Mouse (Mus musculus) hindbrain, embryonic 16.5 days (tissue): ENCODE data around the gene Hils1. TPM values are rescaled to one million over a fixed set of nuclear protein-coding genes. Genes with fewer than 3 reads are reported as not detected.

ENCODE experiments used
- ATAC-seq: fragments of 200-750 bp; cut with Nextera tagmentation; 2 replicates; pipeline ENCODE4 v1.8.0; 2017; ENCODE audit warnings: moderate TSS enrichment, moderate library complexity
- H3K27ac ChIP-seq: fragments of 300-500 bp; sonication (generic); 2 replicates; pipeline ENCODE4 v1.5.1; 2014; ENCODE audit warnings: low read depth, mild to moderate bottlenecking, control low read depth, low read length, moderate library complexity
- H3K27me3 ChIP-seq: fragments of 300-500 bp; sonication (generic); replicated peaks from 2 replicates; pipeline ENCODE4 v1.6.1; 2014; ENCODE audit warnings: low read length; ENCODE audit not compliant: control insufficient read depth, insufficient read depth
- H3K36me3 ChIP-seq: fragments of 300-500 bp; sonication (generic); 2 replicates; pipeline ENCODE4 v1.6.1; 2014; ENCODE audit warnings: mild to moderate bottlenecking, low read length, moderate library complexity, mixed read lengths; ENCODE audit not compliant: control insufficient read depth, insufficient read depth
- H3K4me1 ChIP-seq: fragments of 300-500 bp; sonication (generic); 2 replicates; pipeline ENCODE4 v1.6.1; 2014; ENCODE audit warnings: low read depth, low read length; ENCODE audit not compliant: control insufficient read depth, insufficient read depth
- H3K4me2 ChIP-seq: fragments of 300-500 bp; sonication (generic); 2 replicates; pipeline ENCODE4 v1.6.1; 2014; ENCODE audit warnings: mild to moderate bottlenecking, low read length, control low read depth, moderate library complexity
- H3K4me3 ChIP-seq: fragments of 300-500 bp; sonication (generic); 2 replicates; pipeline ENCODE4 v1.5.1; 2014; ENCODE audit warnings: mild to moderate bottlenecking, low read length, control low read depth, moderate library complexity
- H3K9ac ChIP-seq: fragments of 300-500 bp; sonication (generic); 2 replicates; pipeline ENCODE4 v1.6.1; 2014; ENCODE audit warnings: low read depth, mild to moderate bottlenecking, control low read depth, low read length, moderate library complexity
- H3K9me3 ChIP-seq: fragments of 300-500 bp; sonication (generic); 2 replicates; pipeline ENCODE4 v1.6.1; 2014; ENCODE audit warnings: mild to moderate bottlenecking, low read length, moderate library complexity; ENCODE audit not compliant: control insufficient read depth
- WGBS: fragments of 180-500 bp; shearing (Covaris S2); extraction: QIAGEN DNeasy Blood & Tissue Kit; methylation state at CpG from one replicate; pipeline ENCODE4 v1.1.7; 2014; 5-methylcytosine and 5-hydroxymethylcytosine counted together
- polyA plus RNA-seq: library from polyadenylated mRNA; unstranded; fragments of >200 nt; fragmentation: Nextera tagmentation; extraction: Ambion mirVana; gene quantifications from 2 replicates; pipeline ENCODE4 v1.2.1, GENCODE M21; 2015

Gene Hils1
- polyA plus RNA-seq, 1 experiment from 2014 or later: not detected

DNA sequence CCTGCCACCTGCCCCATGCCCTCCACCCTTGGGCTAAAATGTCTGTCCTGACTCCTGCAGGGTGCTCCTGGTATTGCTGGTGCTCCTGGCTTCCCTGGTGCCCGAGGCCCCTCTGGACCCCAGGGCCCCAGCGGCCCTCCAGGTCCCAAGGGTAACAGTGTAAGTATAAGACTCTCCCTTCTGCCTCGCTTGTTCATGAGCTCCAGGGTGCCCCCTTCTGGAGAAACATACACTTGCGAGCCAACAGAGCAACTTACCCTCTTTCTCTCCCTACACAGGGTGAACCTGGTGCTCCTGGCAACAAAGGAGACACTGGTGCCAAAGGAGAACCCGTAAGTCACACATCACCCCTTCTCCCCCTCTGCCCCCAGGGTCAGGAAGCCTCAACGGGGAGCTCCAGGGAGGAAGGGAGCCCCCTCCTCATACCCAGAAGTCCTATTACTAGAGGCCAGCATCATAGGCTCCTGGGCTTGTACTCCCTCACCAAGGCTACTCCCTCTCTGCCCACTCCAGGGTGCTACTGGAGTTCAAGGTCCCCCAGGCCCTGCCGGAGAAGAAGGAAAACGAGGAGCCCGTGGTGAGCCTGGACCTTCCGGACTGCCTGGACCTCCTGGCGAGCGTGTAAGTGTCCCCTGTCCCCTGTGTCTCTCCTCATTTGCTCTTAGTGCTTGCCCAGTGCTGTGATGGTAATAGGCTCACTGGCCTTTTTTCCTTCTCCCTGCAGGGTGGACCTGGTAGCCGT, 24.9 kb upstream of the Hils1 start:
- H3K9me3 ChIP-seq: no peaks in the 10 kb centered on the region
- no peak overlapping the region for H3K4me3 ChIP-seq
- H3K27me3 ChIP-seq: peaks cover 14% of the 10 kb centered on the region
- no peak overlapping the region for H3K9ac ChIP-seq
- ATAC-seq: no peak
- H3K27ac ChIP-seq: no peak overlapping the region
- peaks cover 6% of the 10 kb centered on the region for H3K4me1 ChIP-seq
- no peak overlapping the region for H3K4me2 ChIP-seq
- H3K36me3 ChIP-seq: no peaks in the 10 kb centered on the region
- WGBS: 55% methylated on average over 13 of the region's 13 CpGs

DNA sequence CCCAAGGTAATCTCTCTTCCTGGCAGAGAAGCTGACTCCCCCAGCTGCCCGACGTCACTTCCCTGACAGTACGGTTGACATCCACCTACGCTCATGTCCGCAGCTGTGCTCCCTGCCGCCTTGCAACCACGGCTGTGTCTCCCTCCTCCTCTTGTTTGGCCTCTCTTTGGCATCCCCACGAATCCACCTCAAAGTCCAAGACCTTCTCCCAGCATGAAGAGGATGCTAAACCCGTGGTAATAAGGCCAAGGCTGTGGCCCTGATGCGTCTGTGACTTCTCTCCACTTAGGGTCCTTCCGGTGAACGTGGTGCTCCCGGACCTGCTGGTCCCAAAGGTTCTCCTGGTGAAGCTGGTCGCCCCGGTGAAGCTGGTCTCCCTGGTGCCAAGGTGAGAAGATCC, 24.3 kb upstream of the Hils1 start:
- Histone ChIP-seq H3K9ac (no peak overlapping the region), H3K4me3 (no peak overlapping the region), H3K4me2 (no peak overlapping the region), H3K9me3 (no peaks in the 10 kb centered on the region), H3K4me1 (no peaks in the 10 kb centered on the region; the same call in 1 of the 2 replicates), H3K36me3 (no peaks in the 10 kb centered on the region), H3K27me3 (peaks cover 9% of the 10 kb centered on the region), H3K27ac (no peak overlapping the region)
- no peak for ATAC-seq
- 79% methylated on average over 15 of the region's 15 CpGs for WGBS

DNA sequence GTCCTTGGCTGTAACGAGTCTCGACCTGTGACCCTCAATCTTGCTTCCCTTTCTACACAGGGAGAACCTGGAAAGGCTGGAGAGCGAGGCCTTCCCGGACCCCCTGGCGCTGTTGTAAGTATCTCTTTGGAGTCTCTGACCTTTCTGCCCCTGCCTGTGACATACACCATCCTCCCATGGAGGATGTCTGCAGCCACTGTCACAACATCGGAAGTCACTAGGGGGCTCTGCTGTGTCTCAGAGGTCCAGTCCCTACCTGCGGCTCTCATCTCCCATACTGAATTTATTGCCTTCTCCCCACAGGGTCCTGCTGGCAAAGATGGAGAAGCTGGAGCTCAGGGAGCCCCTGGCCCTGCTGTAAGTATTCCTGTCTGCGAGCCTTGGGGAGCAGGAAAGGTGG, 23.1 kb upstream of the Hils1 start:
- 26% methylated on average over 8 of the region's 8 CpGs for WGBS
- no peak for ATAC-seq

DNA sequence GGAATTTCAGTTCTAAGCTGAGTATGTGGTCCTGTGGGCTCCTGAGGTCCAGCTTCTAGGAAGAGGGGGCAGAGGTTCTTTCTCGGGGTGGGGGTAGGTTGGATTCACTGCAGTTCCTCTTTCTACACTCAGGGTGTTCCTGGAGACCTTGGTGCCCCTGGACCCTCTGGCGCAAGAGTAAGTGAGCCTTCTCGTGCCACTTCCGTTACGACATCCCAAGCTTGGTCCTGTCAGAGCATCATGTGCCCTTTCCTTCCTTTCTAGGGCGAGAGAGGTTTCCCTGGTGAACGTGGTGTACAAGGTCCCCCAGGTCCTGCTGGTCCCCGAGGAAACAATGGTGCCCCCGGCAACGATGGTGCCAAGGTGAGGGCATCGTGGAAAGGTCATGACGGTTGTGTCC, 22.2 kb upstream of the Hils1 start:
- no peak for ATAC-seq
- Histone ChIP-seq H3K4me2 (no peak overlapping the region), H3K9ac (no peak overlapping the region), H3K4me3 (no peak overlapping the region), H3K27me3 (no peaks in the 10 kb centered on the region; the same call in 1 of the 2 replicates), H3K4me1 (no peaks in the 10 kb centered on the region), H3K36me3 (no peaks in the 10 kb centered on the region), H3K9me3 (no peaks in the 10 kb centered on the region), H3K27ac (no peak overlapping the region)
- 86% methylated on average over 12 of the region's 12 CpGs for WGBS

More for the DNA sequence above, 23.1 kb upstream of the Hils1 start:
- Histone ChIP-seq H3K9ac (no peak overlapping the region), H3K36me3 (no peaks in the 10 kb centered on the region), H3K4me3 (no peak overlapping the region), H3K4me2 (no peak overlapping the region), H3K27me3 (no peaks in the 10 kb centered on the region; the same call in 1 of the 2 replicates), H3K9me3 (no peaks in the 10 kb centered on the region), H3K27ac (no peak overlapping the region), H3K4me1 (no peaks in the 10 kb centered on the region)

DNA sequence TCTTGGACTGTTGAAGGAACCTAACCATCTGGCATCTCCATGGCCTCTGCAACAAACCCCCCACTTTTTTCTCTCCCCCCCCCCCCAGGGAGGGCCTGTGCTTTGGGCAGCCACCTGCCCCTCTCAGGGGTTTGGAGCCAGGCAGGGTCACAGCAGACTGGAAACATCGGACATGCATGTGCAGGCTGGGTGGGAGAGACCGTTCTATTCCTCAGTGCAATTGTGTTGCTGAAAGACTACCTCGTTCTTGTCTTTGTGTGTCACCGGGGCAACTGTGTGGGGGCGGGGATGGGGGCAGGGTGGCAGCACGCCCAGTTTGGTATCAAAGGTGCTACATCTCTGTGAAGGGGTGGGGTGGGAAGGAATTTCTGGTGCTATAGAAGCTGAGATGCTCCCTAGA, 15.2 kb upstream of the Hils1 start:
- no peaks in the 10 kb centered on the region for H3K27me3 ChIP-seq
- no peak overlapping the region for H3K4me3 ChIP-seq
- no peaks in the 10 kb centered on the region for H3K9me3 ChIP-seq
- peaks cover 3% of the 10 kb centered on the region; the same call in 1 of the 2 replicates for H3K4me1 ChIP-seq
- H3K4me2 ChIP-seq: 0 out of 2 replicates have a peak overlapping the region, but pooled peaks have one; percentile 5
- no peak overlapping the region for H3K9ac ChIP-seq
- ATAC-seq: no peak
- no peaks in the 10 kb centered on the region for H3K36me3 ChIP-seq
- no peak overlapping the region for H3K27ac ChIP-seq
- 5% methylated on average over 6 of the region's 6 CpGs for WGBS

DNA sequence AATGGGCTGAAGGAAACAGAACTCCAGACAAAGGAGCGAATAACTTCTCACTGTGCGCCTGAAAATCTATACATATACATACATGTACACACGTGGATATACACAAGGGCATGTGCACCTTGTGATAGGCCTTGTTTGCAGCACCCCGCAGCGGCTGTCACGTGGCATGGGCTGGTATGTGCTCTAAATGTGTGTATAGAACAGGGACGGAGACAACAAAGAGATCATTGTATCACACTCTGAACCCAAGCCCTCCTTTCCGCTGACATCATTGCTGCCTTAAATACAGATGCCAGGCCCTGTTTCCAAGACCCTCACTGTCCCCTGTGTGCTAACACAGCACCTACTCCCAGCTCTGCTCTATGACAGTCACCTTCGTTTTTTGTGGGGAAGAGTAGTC, 12.3 kb upstream of the Hils1 start:
- no peaks in the 10 kb centered on the region for H3K36me3 ChIP-seq
- no peak for ATAC-seq

DNA sequence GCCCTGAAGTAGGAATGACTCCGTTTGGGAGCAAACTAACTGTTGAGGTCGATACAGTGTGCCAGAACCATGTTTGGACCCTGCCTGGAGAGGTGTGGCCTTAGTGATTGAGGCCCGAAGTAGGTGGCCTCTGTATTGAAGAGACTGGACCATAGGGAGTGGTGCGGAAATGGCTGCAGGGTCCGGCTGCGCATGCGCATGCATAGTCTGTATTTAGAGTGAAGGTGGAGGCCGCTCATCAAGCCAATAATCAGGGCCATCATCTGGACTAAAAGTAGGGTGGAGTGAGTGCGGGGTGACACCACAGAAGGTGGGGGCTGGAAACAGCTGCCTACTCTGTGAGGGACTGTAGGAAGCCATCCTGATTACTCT, 9.7 kb upstream of the Hils1 start:
- Histone ChIP-seq H3K4me1 (peaks cover 3% of the 10 kb centered on the region; the same call in 1 of the 2 replicates), H3K9me3 (no peaks in the 10 kb centered on the region), H3K9ac (no peak overlapping the region), H3K27me3 (no peaks in the 10 kb centered on the region), H3K36me3 (no peaks in the 10 kb centered on the region), H3K4me2 (no peak overlapping the region), H3K27ac (no peak overlapping the region), H3K4me3 (no peak overlapping the region)
- 85% methylated on average over 9 of the region's 9 CpGs for WGBS
- peak; percentile 32; the same call in 1 of the 2 replicates for ATAC-seq

More for the DNA sequence above, 12.3 kb upstream of the Hils1 start:
- H3K27me3 ChIP-seq: no peaks in the 10 kb centered on the region
- 61% methylated on average over 9 of the region's 9 CpGs for WGBS
- H3K27ac ChIP-seq: no peak overlapping the region
- H3K4me2 ChIP-seq: no peak overlapping the region
- H3K9me3 ChIP-seq: no peaks in the 10 kb centered on the region
- no peak overlapping the region for H3K4me3 ChIP-seq
- no peak overlapping the region for H3K9ac ChIP-seq
- H3K4me1 ChIP-seq: peaks cover 6% of the 10 kb centered on the region; the same call in 1 of the 2 replicates

DNA sequence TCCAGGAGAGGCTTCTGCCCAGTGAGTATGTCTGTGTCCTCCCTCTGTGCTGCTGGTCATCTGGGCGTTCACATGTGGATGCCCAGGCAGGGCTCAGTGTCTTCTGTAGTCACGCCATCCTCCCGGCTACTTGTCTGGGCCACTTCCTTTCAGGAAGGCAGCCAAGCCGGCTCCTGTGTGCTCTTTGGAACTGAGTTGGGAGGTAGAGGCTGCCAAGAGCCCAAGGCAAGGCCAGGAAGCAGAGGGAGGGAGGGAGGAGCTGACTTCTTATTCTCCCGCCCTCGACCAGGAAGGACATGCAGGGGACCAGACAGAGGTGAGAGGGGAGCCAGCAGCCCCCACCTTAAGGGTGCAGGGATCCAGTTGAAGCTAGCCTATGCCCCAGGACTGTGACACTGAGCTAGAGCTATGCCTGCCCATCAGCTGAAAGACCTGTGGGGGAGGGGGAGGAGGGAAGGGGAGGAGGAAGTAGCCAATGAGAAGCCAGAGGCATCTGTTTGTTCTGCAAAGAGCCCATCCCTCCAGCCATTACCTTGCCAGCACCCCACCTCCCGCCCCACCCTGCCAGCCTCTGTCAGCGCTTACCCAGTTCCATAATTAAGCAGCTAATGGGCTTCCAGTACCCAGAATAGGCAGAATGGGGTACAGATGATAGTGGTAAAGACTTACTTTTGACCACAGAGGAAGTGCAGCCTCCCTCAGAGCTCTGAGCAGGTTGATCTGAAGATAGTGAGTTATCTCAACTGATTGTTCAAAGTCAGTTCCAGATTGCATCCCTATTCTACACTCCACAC, 9.1 kb upstream of the Hils1 start:
- 19% methylated on average over 8 of the region's 8 CpGs for WGBS
- Histone ChIP-seq H3K9me3 (no peaks in the 10 kb centered on the region), H3K9ac (no peak overlapping the region), H3K27ac (peak overlapping the region; percentile 31; the same call in 1 of the 2 replicates), H3K4me1 (peaks cover 3% of the 10 kb centered on the region; the same call in 1 of the 2 replicates), H3K36me3 (no peaks in the 10 kb centered on the region), H3K27me3 (no peaks in the 10 kb centered on the region), H3K4me2 (peak overlapping the region; percentile 18; the same call in 1 of the 2 replicates), H3K4me3 (no peak overlapping the region)
- ATAC-seq: peak; percentile 89

DNA sequence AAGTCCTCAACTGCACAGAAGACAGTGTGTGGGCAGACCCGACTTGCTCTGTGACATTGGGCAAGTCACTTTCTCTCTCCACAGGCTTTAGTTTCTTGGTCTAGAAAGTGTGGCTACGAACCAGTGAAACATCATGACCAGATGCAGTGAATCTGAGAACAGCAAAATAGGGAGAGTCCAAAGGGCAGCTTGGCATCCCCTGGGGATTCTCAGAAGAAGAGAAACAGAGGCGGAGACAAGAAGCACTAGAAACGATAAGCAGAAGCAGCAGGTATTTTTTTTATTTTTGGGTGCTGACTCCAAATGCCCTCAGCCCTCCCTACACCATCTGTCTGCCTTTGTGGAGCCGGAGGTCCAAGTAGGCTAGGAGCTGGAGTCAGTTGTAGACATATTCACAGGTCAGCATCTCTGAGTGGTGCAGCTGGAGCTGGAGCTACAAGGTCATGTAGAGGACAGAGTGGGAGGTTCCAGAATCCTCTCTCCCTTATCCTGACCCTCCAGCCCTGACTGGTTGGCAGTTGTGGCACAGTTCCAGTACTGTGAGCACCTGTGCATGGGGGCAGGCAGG, 4.8 kb upstream of the Hils1 start:
- Histone ChIP-seq H3K27me3 (no peaks in the 10 kb centered on the region), H3K27ac (no peak overlapping the region), H3K36me3 (no peaks in the 10 kb centered on the region), H3K4me3 (no peak overlapping the region), H3K9me3 (no peaks in the 10 kb centered on the region), H3K4me2 (no peak overlapping the region), H3K9ac (no peak overlapping the region), H3K4me1 (peaks cover 3% of the 10 kb centered on the region; the same call in 1 of the 2 replicates)
- no peak for ATAC-seq
- WGBS: 74% methylated on average over 5 of the region's 5 CpGs
